Mouse (Mus musculus): ENCODE measurements around the gene Tmem25.

- TF ChIP-seq EP300 (IDR thresholded peaks at IDR 0.05; ENCODE audit: low read depth) (no peak), CTCF (IDR thresholded peaks at IDR 0.05; ENCODE audit: low read depth) (no peak)
These were observed 18.4 kb upstream of the Tmem25 start for GRCm38 (mm10) chr9:44817522-44817921.

All from liver, embryonic 14.5 days (tissue).